Mouse (Mus musculus) spleen, adult 2 months (tissue): Measurements from ENCODE around the gene Vps11.

Experiments used
- CTCF ChIP-seq: fragments of 200-500 bp; IDR thresholded peaks from 2 replicates; pipeline ENCODE4 v1.5.1; 2011; ENCODE audit warnings: mild to moderate bottlenecking, inconsistent platforms; ENCODE audit not compliant: insufficient read depth, insufficient read length, insufficient replicate concordance; ENCODE audit errors: extremely low read depth
- POLR2A ChIP-seq: fragments of 200-500 bp; IDR thresholded peaks from 2 replicates; pipeline ENCODE4 v1.6.1; 2011; ENCODE audit warnings: low read depth, low read length, inconsistent platforms

GRCm38 (mm10) chr9:44406906-44407751 is 45.7 kb upstream of the Vps11 start, which contains the start of the genes Rps25 and Trappc4:
- TF ChIP-seq POLR2A: peak; percentile 44; the same call in 1 of the 2 replicates
- TF ChIP-seq CTCF: no peak
